Mouse (Mus musculus): ENCODE measurements at regions not wholly inside any gene's neighbourhood (a gene's known extent, or its start where the extent isn't known, plus 50 kb on each side); places are given as distances from the start of the nearest gene placed in this dataset.

DNA sequence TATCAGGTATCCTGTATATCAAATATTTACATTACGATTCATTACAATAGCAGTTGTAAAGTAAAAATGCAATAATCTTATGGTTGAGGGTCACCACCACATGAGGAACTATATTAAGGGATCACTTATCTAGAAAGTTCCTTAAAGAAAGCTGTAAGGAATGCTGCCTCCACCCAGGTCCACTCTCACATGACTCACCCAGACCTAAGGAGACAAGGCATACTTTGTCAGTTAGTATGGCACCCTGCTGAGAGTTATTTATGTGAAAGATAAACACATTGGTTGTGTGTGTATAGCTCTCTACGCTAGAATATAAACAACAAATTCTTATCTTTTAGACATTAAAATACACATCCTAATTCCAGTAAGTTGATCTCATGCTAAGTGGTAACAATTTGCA lies 619.6 kb upstream of the Cited2 start:
- H3K36me3 ChIP-seq (ENCODE audit: control insufficient read depth, insufficient read depth, low read length) = no peaks in the 10 kb centered on the region
- no peak overlapping the region for H3K4me3 ChIP-seq (ENCODE audit: low read depth, low read length)
- 0 out of 2 replicates have a peak, but pooled peaks cover 9% of the 10 kb centered on the region for H3K4me1 ChIP-seq (ENCODE audit: control insufficient read depth, insufficient read depth, low read length)
- WGBS = 44% methylated on average over 2 of the region's 2 CpGs
- H3K9ac ChIP-seq (replicated peaks; ENCODE audit: low read depth, low read length) = no peak overlapping the region
- H3K9me3 ChIP-seq (ENCODE audit: control insufficient read depth, low read depth, low read length) = no peaks in the 10 kb centered on the region
- H3K27ac ChIP-seq (ENCODE audit: low read length) = no peak overlapping the region
- no peak for ATAC-seq (ENCODE audit: insufficient number of reproducible peaks, insufficient read depth, low FRiP score, low read depth)
- no peak overlapping the region for H3K4me2 ChIP-seq (replicated peaks; ENCODE audit: low read depth, low read length)
- H3K27me3 ChIP-seq (ENCODE audit: control insufficient read depth, insufficient read depth, low read length) = no peaks in the 10 kb centered on the region

DNA sequence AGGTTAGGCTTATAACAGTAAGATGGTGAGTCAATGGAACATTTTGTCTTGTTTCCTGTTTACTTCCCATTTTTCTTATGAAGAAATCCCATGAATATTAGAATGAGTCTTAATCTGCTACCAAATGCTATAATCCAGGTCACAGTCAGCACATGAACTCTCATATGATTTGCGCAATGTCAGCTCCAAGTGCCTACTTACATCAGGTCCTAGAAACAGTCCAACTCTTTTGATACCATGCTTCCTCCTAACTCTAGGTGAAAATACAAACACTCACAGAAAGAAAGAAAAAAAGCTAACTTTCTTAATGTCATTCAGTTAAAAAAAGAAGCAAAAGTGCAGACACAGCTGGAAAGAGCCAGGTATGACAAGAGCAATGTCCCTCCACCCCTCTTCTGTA lies 616.2 kb upstream of the Cited2 start:
- ATAC-seq (ENCODE audit: insufficient number of reproducible peaks, insufficient read depth, low FRiP score, low read depth) = no peak
- Histone ChIP-seq H3K9ac (replicated peaks; ENCODE audit: low read depth, low read length) (no peak overlapping the region), H3K27ac (ENCODE audit: low read length) (no peak overlapping the region), H3K4me2 (replicated peaks; ENCODE audit: low read depth, low read length) (no peak overlapping the region), H3K36me3 (ENCODE audit: control insufficient read depth, insufficient read depth, low read length) (no peaks in the 10 kb centered on the region), H3K4me1 (ENCODE audit: control insufficient read depth, insufficient read depth, low read length) (0 out of 2 replicates have a peak, but pooled peaks cover 3% of the 10 kb centered on the region), H3K9me3 (ENCODE audit: control insufficient read depth, low read depth, low read length) (no peaks in the 10 kb centered on the region), H3K4me3 (ENCODE audit: low read depth, low read length) (no peak overlapping the region), H3K27me3 (ENCODE audit: control insufficient read depth, insufficient read depth, low read length) (no peaks in the 10 kb centered on the region)
- WGBS = 100% methylated on average over 1 of the region's 1 CpGs

DNA sequence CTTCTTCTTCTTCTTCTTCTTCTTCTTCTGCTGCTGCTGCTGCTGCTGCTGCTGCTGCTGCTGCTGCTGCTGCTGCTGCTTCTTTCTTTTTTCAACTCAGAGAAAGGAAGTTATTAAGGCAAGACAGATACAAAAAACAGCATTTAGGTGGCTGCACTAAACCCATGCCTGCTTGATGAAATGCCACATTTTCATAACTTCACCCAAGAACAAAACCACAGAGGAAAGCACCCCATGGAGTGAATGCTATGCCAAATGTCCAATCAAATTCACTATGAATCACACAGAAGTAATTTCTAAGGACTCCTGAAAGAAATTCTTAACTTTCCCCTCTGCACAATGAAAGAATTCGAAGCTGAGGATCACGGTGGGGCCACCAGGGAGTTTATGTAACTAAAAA lies 611.9 kb upstream of the Cited2 start:
- no peak for ATAC-seq (ENCODE audit: insufficient number of reproducible peaks, insufficient read depth, low FRiP score, low read depth)
- no peak overlapping the region for H3K4me2 ChIP-seq (replicated peaks; ENCODE audit: low read depth, low read length)
- H3K9ac ChIP-seq (replicated peaks; ENCODE audit: low read depth, low read length) = no peak overlapping the region
- no peaks in the 10 kb centered on the region for H3K36me3 ChIP-seq (ENCODE audit: control insufficient read depth, insufficient read depth, low read length)
- H3K4me1 ChIP-seq (ENCODE audit: control insufficient read depth, insufficient read depth, low read length) = no peaks in the 10 kb centered on the region
- H3K27ac ChIP-seq (ENCODE audit: low read length) = no peak overlapping the region
- 75% methylated on average over 2 of the region's 2 CpGs for WGBS
- no peak overlapping the region for H3K4me3 ChIP-seq (ENCODE audit: low read depth, low read length)
- no peaks in the 10 kb centered on the region for H3K9me3 ChIP-seq (ENCODE audit: control insufficient read depth, low read depth, low read length)
- H3K27me3 ChIP-seq (ENCODE audit: control insufficient read depth, insufficient read depth, low read length) = no peaks in the 10 kb centered on the region

DNA sequence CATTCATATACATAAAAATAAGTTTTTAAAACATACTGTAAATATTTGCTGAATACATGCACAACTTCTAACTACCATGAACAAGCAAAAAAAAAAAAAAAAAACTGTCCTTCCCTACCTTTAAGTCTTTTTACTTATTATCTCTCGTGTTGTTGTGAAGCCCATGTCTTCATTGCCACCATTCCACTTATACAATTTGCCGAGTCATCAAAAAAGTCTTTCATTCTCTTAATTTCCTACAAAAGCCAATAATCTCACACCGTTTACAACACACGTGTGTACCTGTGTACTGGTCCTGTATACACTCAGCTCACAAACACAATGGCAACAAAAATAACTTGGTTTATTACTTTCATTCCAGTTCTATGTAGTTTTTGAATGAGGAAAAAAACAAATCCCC lies 608.2 kb upstream of the Cited2 start:
- no peak overlapping the region for H3K4me3 ChIP-seq (ENCODE audit: low read depth, low read length)
- H3K4me1 ChIP-seq (ENCODE audit: control insufficient read depth, insufficient read depth, low read length) = no peaks in the 10 kb centered on the region
- no peak overlapping the region for H3K27ac ChIP-seq (ENCODE audit: low read length)
- H3K27me3 ChIP-seq (ENCODE audit: control insufficient read depth, insufficient read depth, low read length) = no peaks in the 10 kb centered on the region
- WGBS = 87% methylated on average over 4 of the region's 4 CpGs
- H3K4me2 ChIP-seq (replicated peaks; ENCODE audit: low read depth, low read length) = no peak overlapping the region
- ATAC-seq (ENCODE audit: insufficient number of reproducible peaks, insufficient read depth, low FRiP score, low read depth) = no peak
- H3K36me3 ChIP-seq (ENCODE audit: control insufficient read depth, insufficient read depth, low read length) = no peaks in the 10 kb centered on the region
- no peak overlapping the region for H3K9ac ChIP-seq (replicated peaks; ENCODE audit: low read depth, low read length)
- no peaks in the 10 kb centered on the region for H3K9me3 ChIP-seq (ENCODE audit: control insufficient read depth, low read depth, low read length)

DNA sequence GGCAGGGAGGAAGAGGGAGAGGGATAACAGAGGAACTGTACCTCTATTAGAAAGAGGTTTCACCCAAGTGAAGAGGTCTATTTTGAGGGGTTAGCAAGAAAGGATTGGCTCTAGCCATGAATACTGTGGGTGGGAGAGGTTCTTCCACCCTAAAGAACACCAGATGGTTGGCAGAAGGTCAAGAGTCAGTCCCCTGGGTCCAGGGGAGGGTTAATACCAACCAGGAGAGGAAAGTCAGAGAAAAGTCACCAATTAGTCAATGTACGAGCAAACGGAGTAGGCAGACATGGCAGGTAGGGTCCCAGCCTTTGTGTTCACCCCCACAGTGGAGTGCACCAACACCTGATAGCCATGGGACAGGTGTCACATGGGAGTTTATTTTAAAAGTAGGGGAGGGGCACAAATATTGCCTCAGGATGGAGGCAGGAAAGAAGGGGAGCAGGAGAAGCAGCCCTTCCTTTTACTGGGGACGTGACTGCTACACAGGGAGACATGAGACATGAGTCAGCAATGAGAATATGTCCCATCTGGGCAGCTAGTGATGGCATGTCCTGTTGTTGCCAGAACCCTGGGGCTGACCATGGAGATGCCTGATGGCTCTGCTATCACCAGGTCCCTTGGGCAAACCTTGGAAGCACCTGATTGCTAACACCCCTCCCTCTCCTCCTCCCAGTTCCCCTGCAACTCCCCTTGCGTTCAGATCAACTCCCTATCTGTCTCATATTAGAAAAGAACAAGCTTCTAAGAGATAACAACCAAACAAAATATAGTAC lies 593.4 kb upstream of the Cited2 start:
- Histone ChIP-seq H3K36me3 (ENCODE audit: control insufficient read depth, insufficient read depth, low read length) (no peaks in the 10 kb centered on the region), H3K27ac (ENCODE audit: low read length) (no peak overlapping the region), H3K9ac (replicated peaks; ENCODE audit: low read depth, low read length) (no peak overlapping the region), H3K27me3 (ENCODE audit: control insufficient read depth, insufficient read depth, low read length) (no peaks in the 10 kb centered on the region), H3K9me3 (ENCODE audit: control insufficient read depth, low read depth, low read length) (no peaks in the 10 kb centered on the region), H3K4me2 (replicated peaks; ENCODE audit: low read depth, low read length) (no peak overlapping the region), H3K4me1 (ENCODE audit: control insufficient read depth, insufficient read depth, low read length) (no peaks in the 10 kb centered on the region), H3K4me3 (ENCODE audit: low read depth, low read length) (no peak overlapping the region)
- 75% methylated on average over 4 of the region's 4 CpGs for WGBS
- no peak for ATAC-seq (ENCODE audit: insufficient number of reproducible peaks, insufficient read depth, low FRiP score, low read depth)

DNA sequence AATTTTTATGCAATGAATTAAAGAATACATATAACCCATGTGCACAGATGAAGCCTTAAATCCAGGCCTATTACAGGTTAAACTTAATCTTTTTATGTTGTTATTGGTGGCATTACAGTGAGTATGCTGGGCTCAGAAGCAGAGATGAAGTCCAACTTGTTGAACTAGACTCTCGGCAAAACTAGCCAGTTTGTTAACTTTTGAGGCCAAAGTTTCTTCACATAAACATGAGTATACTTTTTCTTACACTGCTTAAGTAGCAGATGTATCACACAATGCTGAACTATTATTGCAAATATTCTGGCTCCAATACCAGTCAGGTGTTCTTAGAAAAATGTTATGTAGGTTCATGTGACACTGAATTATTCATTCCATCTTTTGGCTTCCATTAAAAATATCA lies 592.4 kb upstream of the Cited2 start:
- H3K4me2 ChIP-seq (replicated peaks; ENCODE audit: low read depth, low read length) = no peak overlapping the region
- 88% methylated on average over 1 of the region's 1 CpGs for whole genome bisulfite sequencing
- ATAC-seq (ENCODE audit: insufficient number of reproducible peaks, insufficient read depth, low FRiP score, low read depth) = no peak
- H3K27ac ChIP-seq (ENCODE audit: low read length) = no peak overlapping the region
- H3K36me3 ChIP-seq (ENCODE audit: control insufficient read depth, insufficient read depth, low read length) = no peaks in the 10 kb centered on the region
- H3K4me1 ChIP-seq (ENCODE audit: control insufficient read depth, insufficient read depth, low read length) = no peaks in the 10 kb centered on the region
- no peaks in the 10 kb centered on the region for H3K9me3 ChIP-seq (ENCODE audit: control insufficient read depth, low read depth, low read length)
- no peak overlapping the region for H3K9ac ChIP-seq (replicated peaks; ENCODE audit: low read depth, low read length)
- H3K27me3 ChIP-seq (ENCODE audit: control insufficient read depth, insufficient read depth, low read length) = no peaks in the 10 kb centered on the region
- no peak overlapping the region for H3K4me3 ChIP-seq (ENCODE audit: low read depth, low read length)

DNA sequence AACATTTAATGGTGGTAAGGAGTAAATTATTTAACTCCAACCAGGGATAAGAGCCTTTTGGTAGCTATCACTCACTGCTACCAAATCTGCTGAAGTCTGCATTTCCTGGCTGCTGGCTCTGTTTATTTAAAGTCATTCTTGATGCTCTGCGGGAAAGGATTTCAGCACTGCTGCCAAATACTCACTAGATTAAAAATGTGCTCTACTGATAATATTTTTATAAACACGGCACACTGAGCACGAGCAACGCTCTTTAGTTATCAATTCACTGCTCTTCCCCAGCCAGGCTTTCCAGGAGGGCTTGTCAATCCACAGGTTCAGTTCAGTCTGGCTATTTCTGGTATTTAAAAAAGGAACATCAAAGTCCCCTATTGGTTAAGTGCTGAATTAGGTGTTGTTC lies 591.3 kb upstream of the Cited2 start:
- Histone ChIP-seq H3K27me3 (ENCODE audit: control insufficient read depth, insufficient read depth, low read length) (no peaks in the 10 kb centered on the region), H3K9me3 (ENCODE audit: control insufficient read depth, low read depth, low read length) (no peaks in the 10 kb centered on the region), H3K27ac (ENCODE audit: low read length) (no peak overlapping the region), H3K4me1 (ENCODE audit: control insufficient read depth, insufficient read depth, low read length) (no peaks in the 10 kb centered on the region), H3K36me3 (ENCODE audit: control insufficient read depth, insufficient read depth, low read length) (no peaks in the 10 kb centered on the region), H3K4me3 (ENCODE audit: low read depth, low read length) (no peak overlapping the region), H3K4me2 (replicated peaks; ENCODE audit: low read depth, low read length) (no peak overlapping the region), H3K9ac (replicated peaks; ENCODE audit: low read depth, low read length) (no peak overlapping the region)
- ATAC-seq (ENCODE audit: insufficient number of reproducible peaks, insufficient read depth, low FRiP score, low read depth) = no peak
- WGBS = 17% methylated on average over 4 of the region's 4 CpGs

DNA sequence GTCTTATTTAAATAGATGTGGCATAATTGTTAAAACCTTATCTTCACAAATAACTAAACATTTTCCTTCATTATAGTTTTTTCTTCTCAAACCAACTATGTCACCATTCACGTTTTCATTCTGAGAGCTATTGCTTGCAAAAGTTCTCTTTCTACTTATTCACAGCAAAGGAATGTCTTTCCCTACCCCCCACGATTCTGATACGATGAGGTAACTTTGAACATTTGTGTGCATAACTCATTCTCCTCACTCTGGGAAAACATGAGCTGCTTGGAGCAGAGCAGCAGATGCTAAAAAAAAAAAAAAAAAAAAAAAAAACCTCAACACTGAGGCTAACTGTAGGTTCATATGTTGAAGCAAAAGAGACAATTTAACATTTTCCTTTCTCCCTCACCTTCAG lies 547.6 kb upstream of the Cited2 start:
- no peak overlapping the region for H3K27ac ChIP-seq (ENCODE audit: low read length)
- ATAC-seq (ENCODE audit: insufficient number of reproducible peaks, insufficient read depth, low FRiP score, low read depth) = no peak
- no peaks in the 10 kb centered on the region for H3K9me3 ChIP-seq (ENCODE audit: control insufficient read depth, low read depth, low read length)
- H3K27me3 ChIP-seq (ENCODE audit: control insufficient read depth, insufficient read depth, low read length) = no peaks in the 10 kb centered on the region
- H3K9ac ChIP-seq (replicated peaks; ENCODE audit: low read depth, low read length) = no peak overlapping the region
- no peak overlapping the region for H3K4me2 ChIP-seq (replicated peaks; ENCODE audit: low read depth, low read length)
- no peak overlapping the region for H3K4me3 ChIP-seq (ENCODE audit: low read depth, low read length)
- 49% methylated on average over 3 of the region's 3 CpGs for WGBS
- no peaks in the 10 kb centered on the region for H3K36me3 ChIP-seq (ENCODE audit: control insufficient read depth, insufficient read depth, low read length)
- no peaks in the 10 kb centered on the region for H3K4me1 ChIP-seq (ENCODE audit: control insufficient read depth, insufficient read depth, low read length)

DNA sequence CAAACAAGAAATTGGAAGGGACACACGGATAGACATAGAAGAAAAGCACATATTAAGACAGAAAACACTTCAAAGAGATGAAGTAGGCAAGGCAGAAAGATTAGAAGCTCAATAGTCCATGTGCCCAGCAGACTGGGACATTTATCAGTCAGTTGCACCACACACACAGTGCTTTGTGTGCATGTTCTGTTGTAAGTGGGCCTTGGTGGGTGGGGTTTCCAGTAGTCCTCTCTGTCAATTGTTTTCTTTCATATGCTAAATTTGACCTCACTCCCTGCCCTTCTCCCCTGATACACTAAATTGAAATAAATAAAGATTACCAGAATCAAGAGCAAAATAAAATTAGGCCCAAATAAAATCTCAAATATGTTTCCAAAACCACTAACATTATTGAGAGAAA lies 546.0 kb upstream of the Cited2 start:
- H3K9ac ChIP-seq (replicated peaks; ENCODE audit: low read depth, low read length) = no peak overlapping the region
- no peak overlapping the region for H3K4me3 ChIP-seq (ENCODE audit: low read depth, low read length)
- H3K27ac ChIP-seq (ENCODE audit: low read length) = no peak overlapping the region
- ATAC-seq (ENCODE audit: insufficient number of reproducible peaks, insufficient read depth, low FRiP score, low read depth) = no peak
- H3K27me3 ChIP-seq (ENCODE audit: control insufficient read depth, insufficient read depth, low read length) = no peaks in the 10 kb centered on the region
- H3K36me3 ChIP-seq (ENCODE audit: control insufficient read depth, insufficient read depth, low read length) = no peaks in the 10 kb centered on the region
- H3K4me2 ChIP-seq (replicated peaks; ENCODE audit: low read depth, low read length) = no peak overlapping the region
- H3K4me1 ChIP-seq (ENCODE audit: control insufficient read depth, insufficient read depth, low read length) = no peaks in the 10 kb centered on the region
- no peaks in the 10 kb centered on the region for H3K9me3 ChIP-seq (ENCODE audit: control insufficient read depth, low read depth, low read length)
- WGBS = 81% methylated on average over 1 of the region's 1 CpGs

Measured in stomach, embryonic 14.5 days (tissue).